Mouse (Mus musculus): ENCODE measurements around the gene Col2a1. TPM values are rescaled to one million over a fixed set of nuclear protein-coding genes. Genes with fewer than 3 reads are reported as not detected.

The Col2a1 gene
- polyA plus RNA-seq, 1 experiment, result 0.87 TPM

- Histone ChIP-seq H3K4me1 (ENCODE audit: control insufficient read depth, insufficient read depth, low read length) (no peaks in the 10 kb centered on the region), H3K4me3 (ENCODE audit: insufficient read depth, low read length) (no peak overlapping the region), H3K27ac (ENCODE audit: insufficient read depth, low read depth, low read length) (no peak overlapping the region)
- TF ChIP-seq POLR2A (IDR thresholded peaks at IDR 0.05; ENCODE audit: borderline replicate concordance, low read depth, low read length), result no peak
- TF ChIP-seq CTCF (IDR thresholded peaks at IDR 0.05; ENCODE audit: low read depth, low read length), result peak; percentile 98
Measured at GRCm38 (mm10) chr15:97952137-97952888, 52.2 kb downstream of the Col2a1 start.

- Histone ChIP-seq H3K4me3 (ENCODE audit: insufficient read depth, low read length) (no peak overlapping the region), H3K4me1 (ENCODE audit: control insufficient read depth, insufficient read depth, low read length) (no peaks in the 10 kb centered on the region), H3K27ac (ENCODE audit: insufficient read depth, low read depth, low read length) (no peak overlapping the region)
- TF ChIP-seq CTCF (IDR thresholded peaks at IDR 0.05; ENCODE audit: low read depth, low read length) (no peak), POLR2A (IDR thresholded peaks at IDR 0.05; ENCODE audit: borderline replicate concordance, low read depth, low read length) (no peak)
Measured at GRCm38 (mm10) chr15:97950240-97950639, 54.3 kb downstream of the Col2a1 start.

- TF ChIP-seq CTCF (IDR thresholded peaks at IDR 0.05; ENCODE audit: low read depth, low read length) (no peak), POLR2A (IDR thresholded peaks at IDR 0.05; ENCODE audit: borderline replicate concordance, low read depth, low read length) (no peak)
- H3K27ac ChIP-seq (ENCODE audit: insufficient read depth, low read depth, low read length), result no peak overlapping the region
- no peak overlapping the region for H3K4me3 ChIP-seq (ENCODE audit: insufficient read depth, low read length)
- no peaks in the 10 kb centered on the region for H3K4me1 ChIP-seq (ENCODE audit: control insufficient read depth, insufficient read depth, low read length)
Measured at GRCm38 (mm10) chr15:97949706-97950105, 54.8 kb downstream of the Col2a1 start.

- Histone ChIP-seq H3K27ac (ENCODE audit: insufficient read depth, low read depth, low read length) (no peak overlapping the region), H3K4me1 (ENCODE audit: control insufficient read depth, insufficient read depth, low read length) (no peaks in the 10 kb centered on the region), H3K4me3 (ENCODE audit: insufficient read depth, low read length) (no peak overlapping the region)
- TF ChIP-seq POLR2A (IDR thresholded peaks at IDR 0.05; ENCODE audit: borderline replicate concordance, low read depth, low read length) (no peak), CTCF (IDR thresholded peaks at IDR 0.05; ENCODE audit: low read depth, low read length) (no peak)
Measured at GRCm38 (mm10) chr15:97948720-97949119, 55.8 kb downstream of the Col2a1 start.

GRCm38 (mm10) chr15:97945656-97946315 is 58.7 kb downstream of the Col2a1 start:
- no peak for TF ChIP-seq POLR2A (IDR thresholded peaks at IDR 0.05; ENCODE audit: borderline replicate concordance, low read depth, low read length)
- no peak for TF ChIP-seq CTCF (IDR thresholded peaks at IDR 0.05; ENCODE audit: low read depth, low read length)
- Histone ChIP-seq H3K4me1 (ENCODE audit: control insufficient read depth, insufficient read depth, low read length) (no peaks in the 10 kb centered on the region), H3K4me3 (ENCODE audit: insufficient read depth, low read length) (no peak overlapping the region), H3K27ac (ENCODE audit: insufficient read depth, low read depth, low read length) (no peak overlapping the region)

GRCm38 (mm10) chr15:97944919-97945574 is 59.4 kb downstream of the Col2a1 start:
- H3K4me1 ChIP-seq (ENCODE audit: control insufficient read depth, insufficient read depth, low read length), result no peaks in the 10 kb centered on the region
- no peak overlapping the region for H3K27ac ChIP-seq (ENCODE audit: insufficient read depth, low read depth, low read length)
- H3K4me3 ChIP-seq (ENCODE audit: insufficient read depth, low read length), result no peak overlapping the region
- TF ChIP-seq POLR2A (IDR thresholded peaks at IDR 0.05; ENCODE audit: borderline replicate concordance, low read depth, low read length), result no peak
- TF ChIP-seq CTCF (IDR thresholded peaks at IDR 0.05; ENCODE audit: low read depth, low read length), result no peak

GRCm38 (mm10) chr15:97943356-97943755 is 61.1 kb downstream of the Col2a1 start:
- TF ChIP-seq POLR2A (IDR thresholded peaks at IDR 0.05; ENCODE audit: borderline replicate concordance, low read depth, low read length) (no peak), CTCF (IDR thresholded peaks at IDR 0.05; ENCODE audit: low read depth, low read length) (no peak)
- H3K4me3 ChIP-seq (ENCODE audit: insufficient read depth, low read length), result no peak overlapping the region
- no peak overlapping the region for H3K27ac ChIP-seq (ENCODE audit: insufficient read depth, low read depth, low read length)
- no peaks in the 10 kb centered on the region for H3K4me1 ChIP-seq (ENCODE audit: control insufficient read depth, insufficient read depth, low read length)

GRCm38 (mm10) chr15:97942538-97942937 is 62.0 kb downstream of the Col2a1 start:
- no peaks in the 10 kb centered on the region for H3K4me1 ChIP-seq (ENCODE audit: control insufficient read depth, insufficient read depth, low read length)
- TF ChIP-seq POLR2A (IDR thresholded peaks at IDR 0.05; ENCODE audit: borderline replicate concordance, low read depth, low read length) (no peak), CTCF (IDR thresholded peaks at IDR 0.05; ENCODE audit: low read depth, low read length) (no peak)
- H3K27ac ChIP-seq (ENCODE audit: insufficient read depth, low read depth, low read length), result no peak overlapping the region
- no peak overlapping the region for H3K4me3 ChIP-seq (ENCODE audit: insufficient read depth, low read length)

- no peak for TF ChIP-seq CTCF (IDR thresholded peaks at IDR 0.05; ENCODE audit: low read depth, low read length)
- no peak for TF ChIP-seq POLR2A (IDR thresholded peaks at IDR 0.05; ENCODE audit: borderline replicate concordance, low read depth, low read length)
- Histone ChIP-seq H3K4me3 (ENCODE audit: insufficient read depth, low read length) (no peak overlapping the region), H3K27ac (ENCODE audit: insufficient read depth, low read depth, low read length) (no peak overlapping the region), H3K4me1 (ENCODE audit: control insufficient read depth, insufficient read depth, low read length) (no peaks in the 10 kb centered on the region)
Measured at GRCm38 (mm10) chr15:97941306-97941705, 63.2 kb downstream of the Col2a1 start.

GRCm38 (mm10) chr15:97940088-97940487 is 64.4 kb downstream of the Col2a1 start:
- Histone ChIP-seq H3K4me1 (ENCODE audit: control insufficient read depth, insufficient read depth, low read length) (no peaks in the 10 kb centered on the region), H3K27ac (ENCODE audit: insufficient read depth, low read depth, low read length) (no peak overlapping the region), H3K4me3 (ENCODE audit: insufficient read depth, low read length) (no peak overlapping the region)
- no peak for TF ChIP-seq POLR2A (IDR thresholded peaks at IDR 0.05; ENCODE audit: borderline replicate concordance, low read depth, low read length)
- TF ChIP-seq CTCF (IDR thresholded peaks at IDR 0.05; ENCODE audit: low read depth, low read length), result no peak

All from bone marrow macrophage, adult 2 months (primary cell).